Mouse (Mus musculus) gastrocnemius, postnatal 4 days (tissue): Measurements from ENCODE around the gene Slc6a11. TPM values are rescaled to one million over a fixed set of nuclear protein-coding genes. Genes with fewer than 3 reads are reported as not detected.

Experiments used
- total RNA-seq, 2 experiments: library from RNA; stranded (reverse); gene quantifications; 2 replicates each; pipeline ENCODE4 v1.2.3; 2021

The Slc6a11 gene
- total RNA-seq, 2 experiments from 2014 or later = 0.44 to 0.74 TPM

Other genes starting within 250 kb of the Slc6a11 start
- under 1 TPM; 0.49 to 0.54 TPM for gene Atp2b2, start 88.6 kb upstream of the Slc6a11 start, total RNA-seq
- gene Slc6a1, start 151.4 kb downstream of the Slc6a11 start, total RNA-seq = under 1 TPM; 0.36 to 0.59 TPM